Mouse (Mus musculus) thymus, postnatal 36 days (tissue): Measurements from ENCODE around the gene Atp8a2.

Source experiments
- DNase-seq, 2 experiments: peaks; one replicate each; pipeline ENCODE4 v3.0.0; 2022; ENCODE audit warnings: mixed read lengths in 2 of 2

Atp8a2 gene

DNA sequence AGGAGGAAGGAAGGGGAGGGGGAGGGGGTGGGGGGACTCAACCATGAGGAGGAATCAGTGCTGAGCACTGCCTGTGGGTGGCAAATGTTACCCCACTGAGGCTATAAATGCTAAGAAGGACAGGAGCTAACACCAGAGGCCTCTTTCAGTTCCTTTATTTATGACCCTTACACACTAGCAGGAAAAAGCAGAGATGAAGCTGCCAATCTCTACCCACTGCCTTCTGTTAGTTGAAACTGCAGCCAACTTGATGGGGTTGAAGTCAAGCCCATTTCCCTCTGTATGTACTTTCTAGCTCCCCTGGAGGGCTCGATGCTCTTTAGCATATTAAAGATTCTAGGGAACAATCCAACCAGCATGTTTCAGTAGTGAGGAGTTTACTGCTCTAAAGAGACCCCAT is 303.0 kb downstream of the Atp8a2 start:
- no peak for DNase-seq

DNA sequence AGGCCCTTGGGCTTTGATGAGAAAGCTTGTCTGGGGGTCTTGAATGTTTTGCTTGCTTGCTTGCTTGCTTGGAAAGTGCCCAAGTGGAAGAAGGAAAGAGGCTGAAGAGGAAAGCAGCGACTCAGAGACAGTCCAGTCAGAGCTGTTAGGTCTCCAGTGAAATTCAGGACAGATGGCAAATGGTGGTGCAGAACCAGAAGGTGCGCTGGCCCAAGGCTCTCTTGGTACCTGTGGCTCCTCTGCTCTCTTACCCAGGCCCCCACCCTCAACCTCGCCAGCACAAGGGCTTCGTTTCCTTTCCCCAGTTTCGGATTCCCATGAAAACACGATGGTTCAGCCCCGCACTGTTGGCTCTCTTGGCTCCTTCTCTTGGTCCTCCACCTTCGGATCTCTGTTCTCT is 304.9 kb downstream of the Atp8a2 start:
- no peak for DNase-seq

DNA sequence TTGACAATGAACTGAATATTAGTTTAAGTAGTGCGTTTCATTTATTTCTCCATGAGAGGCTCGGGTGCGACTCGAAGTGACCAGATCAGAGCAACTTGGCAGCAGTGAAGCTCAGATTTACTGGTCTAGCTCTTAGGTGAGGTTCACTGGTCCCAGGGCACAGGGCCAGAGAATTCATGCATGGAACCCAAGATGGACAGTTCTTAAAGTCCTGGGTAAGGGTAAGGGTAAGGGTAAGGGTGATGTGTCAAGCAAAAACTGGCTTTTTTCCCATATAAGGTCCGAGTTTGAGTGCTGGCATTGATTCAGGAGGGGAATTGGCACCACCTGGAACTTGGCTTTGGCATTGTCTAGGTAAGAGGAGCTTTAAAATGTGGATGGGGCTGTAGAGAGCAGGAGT is 305.5 kb downstream of the Atp8a2 start:
- DNase-seq = no peak

DNA sequence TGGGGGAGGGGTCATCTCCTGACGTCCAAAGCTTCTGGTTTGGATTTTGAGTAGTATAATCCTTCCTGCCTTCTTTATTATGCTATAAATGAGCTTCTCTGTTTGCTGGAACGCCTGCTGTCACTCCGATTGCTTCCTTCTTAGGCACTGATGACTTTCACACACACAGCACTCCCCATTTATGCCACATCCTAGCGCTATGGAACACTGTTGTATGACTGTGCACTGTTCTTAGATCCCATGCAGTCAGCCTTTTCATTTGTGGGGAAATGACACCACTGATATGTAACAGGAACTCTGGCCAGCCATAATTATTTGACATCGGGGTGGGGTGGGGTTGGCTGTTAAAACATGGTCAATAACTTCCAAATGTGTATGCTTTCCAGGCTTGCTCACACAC is 306.2 kb downstream of the Atp8a2 start:
- no peak for DNase-seq

DNA sequence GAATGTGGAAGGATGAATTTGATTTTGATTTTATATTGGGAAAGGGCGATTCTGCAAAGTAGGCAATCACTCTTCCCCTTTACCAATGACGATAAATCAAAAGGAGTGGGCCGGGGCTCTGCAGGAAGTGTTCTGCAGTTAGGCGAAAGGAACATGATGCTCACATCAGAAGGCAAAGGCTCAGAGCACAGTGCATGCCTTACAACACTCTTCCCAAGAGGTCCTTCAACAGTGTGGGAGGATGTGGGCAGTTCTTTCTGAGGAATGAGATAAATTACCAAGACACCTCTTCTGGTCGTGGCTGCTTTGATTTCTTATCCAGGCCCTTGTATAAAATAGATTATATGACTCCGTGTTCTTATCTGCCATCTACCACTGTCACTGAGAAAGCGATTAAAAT is 306.9 kb downstream of the Atp8a2 start:
- no peak for DNase-seq

DNA sequence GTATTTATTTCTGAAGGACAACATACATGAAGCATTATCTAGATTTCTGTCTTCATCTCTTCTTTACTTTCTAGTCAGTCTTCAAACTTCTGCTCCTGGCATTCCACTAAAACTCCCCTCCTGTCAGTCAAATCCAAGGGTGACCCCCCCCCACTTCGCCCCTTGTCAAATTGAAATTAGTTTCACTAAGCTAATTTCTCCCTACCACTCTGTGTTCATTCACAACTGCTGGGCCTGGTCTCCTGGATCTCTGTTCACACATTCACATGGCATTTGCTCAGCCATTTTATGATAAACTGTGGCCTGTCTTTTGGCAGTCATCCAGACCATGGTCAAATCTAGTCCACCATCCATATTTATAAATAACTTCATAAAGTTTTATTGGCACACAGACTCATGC is 308.5 kb downstream of the Atp8a2 start:
- no peak for DNase-seq

DNA sequence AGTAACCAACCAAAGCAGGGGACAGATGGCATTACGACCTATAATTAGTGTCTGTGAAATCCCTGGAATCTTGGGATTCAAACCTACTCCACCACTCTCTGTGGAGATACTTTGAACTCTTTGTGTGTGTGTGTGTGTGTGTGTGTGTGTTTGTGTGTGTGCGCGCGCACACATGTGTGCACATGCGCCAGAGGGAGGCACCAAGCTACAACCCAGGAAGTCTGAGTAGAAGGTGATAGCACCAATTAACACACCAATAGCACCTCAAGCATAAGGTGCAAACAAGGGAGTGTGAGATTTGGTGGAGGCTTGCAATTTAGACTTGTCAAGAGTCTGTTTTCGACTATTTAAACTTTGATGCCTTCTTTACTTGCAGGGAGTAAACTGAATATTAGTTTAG is 308.9 kb downstream of the Atp8a2 start:
- no peak for DNase-seq

DNA sequence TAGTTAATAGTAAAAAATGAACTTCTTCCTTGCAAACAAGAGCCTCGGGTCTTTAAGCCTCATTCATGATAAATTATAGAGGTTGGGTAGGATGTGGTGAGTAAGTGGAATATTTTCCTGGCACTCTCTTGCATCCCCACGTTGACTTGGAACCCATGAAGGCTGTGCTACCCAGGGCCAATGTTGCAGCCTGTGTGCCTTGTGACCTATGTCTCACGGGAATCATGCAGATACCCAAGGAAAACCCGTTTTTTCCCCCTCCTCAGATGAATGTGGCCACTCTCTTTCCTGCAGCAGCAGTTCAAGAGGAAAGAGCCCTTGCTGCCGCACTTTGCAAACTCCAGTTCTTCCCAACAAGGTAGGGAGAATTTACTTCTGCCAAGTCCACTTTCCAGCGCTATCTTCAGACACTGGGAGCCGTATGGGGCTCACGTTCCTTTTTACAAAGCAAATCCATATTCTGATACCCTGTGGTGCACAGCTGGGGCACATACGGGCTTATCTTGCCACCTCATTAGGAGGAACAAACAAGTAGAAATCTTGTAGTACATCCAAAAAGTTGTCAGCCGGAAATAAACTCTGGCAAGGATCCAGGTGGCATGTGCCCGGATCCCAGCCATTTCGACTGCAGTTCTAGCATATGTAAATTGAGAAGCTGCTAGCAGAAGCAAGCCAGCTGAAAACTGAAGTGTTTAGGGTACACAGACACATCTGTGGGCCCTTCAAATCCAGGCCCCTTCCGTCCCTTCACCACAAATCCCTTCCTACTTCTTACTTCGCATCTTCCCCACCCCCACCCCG is 309.7 kb downstream of the Atp8a2 start:
- DNase-seq = no peak

DNA sequence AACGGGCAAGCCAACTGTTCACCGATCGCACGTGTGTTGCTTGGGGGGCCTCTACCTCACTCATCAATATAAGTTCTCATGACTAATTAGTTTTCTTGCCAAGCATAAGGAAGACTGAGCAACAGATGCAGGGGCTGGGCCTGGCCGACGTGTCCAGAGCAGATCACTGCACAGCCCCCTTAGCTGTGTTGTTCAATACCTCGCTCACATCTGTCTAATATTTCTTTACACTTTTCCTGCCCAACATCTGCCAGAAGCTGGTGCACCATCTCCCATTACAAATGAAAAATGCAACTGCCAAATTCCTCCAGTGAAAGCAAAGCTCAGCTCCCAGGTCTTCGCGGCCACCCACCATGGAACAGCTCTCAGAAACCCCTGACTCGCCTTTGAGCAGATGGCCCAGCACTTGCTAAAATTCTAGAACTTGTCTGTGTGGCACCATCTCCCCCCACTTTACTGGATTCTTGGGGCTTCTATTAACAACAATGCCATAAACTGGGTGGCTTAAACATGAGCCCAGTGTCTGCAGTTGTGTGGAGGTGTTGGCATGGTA is 313.4 kb downstream of the Atp8a2 start:
- DNase-seq = no peak

DNA sequence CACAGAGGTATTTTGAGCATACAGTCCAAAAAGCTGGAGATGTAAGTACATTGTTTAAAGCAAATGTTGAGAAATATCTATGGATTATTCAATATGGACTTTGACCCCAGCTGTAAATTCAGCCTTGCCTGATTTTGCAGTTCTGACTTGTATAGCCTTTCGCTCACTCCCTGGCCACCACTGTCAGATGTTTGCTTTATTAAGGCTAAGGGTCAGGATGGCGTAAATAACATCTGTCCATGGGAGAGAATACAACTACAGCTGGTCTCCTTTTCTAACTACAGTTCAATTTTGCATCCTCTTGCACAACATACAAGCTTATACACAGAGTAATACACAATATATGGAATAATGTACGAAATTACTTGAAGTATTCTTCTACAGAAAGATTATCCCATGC is 316.1 kb downstream of the Atp8a2 start:
- no peak for DNase-seq

DNA sequence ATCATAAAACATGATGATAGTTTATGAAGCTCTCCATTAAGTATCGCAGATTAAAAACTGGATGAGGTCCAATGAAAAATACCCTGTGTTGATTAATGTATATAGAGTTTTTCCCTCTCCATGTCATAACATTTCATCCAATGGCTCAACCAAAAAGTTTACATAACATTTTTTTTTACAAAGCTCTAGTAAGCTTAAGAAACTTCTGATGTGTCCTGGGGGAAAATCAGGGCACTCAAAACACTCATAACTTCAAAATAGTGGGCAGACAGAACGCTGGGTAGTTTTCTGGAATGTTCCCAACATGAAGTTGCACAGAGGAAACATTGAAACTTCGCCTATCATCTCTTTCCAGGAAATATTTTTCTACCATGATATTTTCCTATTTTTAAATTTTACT is 318.7 kb downstream of the Atp8a2 start:
- DNase-seq = no peak

DNA sequence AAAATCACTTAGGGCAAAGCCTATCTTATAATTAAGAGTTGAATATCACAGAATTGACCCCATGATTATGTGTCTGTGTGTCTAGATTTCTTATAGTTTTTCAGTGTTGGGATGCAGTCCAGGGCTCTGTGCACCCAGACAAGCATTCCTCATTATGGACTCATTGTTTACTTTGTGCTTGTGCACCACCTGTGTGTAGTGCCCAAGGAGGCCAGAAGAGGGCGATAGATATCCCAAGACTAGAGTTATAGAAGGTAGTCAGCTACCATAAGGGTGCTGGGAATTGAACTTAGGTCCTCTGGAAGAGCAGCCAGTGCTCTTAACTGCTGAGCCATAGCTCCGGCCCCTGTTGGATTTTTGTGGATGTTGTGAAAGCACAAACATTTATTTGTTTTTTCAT is 320.5 kb downstream of the Atp8a2 start:
- DNase-seq = no peak

DNA sequence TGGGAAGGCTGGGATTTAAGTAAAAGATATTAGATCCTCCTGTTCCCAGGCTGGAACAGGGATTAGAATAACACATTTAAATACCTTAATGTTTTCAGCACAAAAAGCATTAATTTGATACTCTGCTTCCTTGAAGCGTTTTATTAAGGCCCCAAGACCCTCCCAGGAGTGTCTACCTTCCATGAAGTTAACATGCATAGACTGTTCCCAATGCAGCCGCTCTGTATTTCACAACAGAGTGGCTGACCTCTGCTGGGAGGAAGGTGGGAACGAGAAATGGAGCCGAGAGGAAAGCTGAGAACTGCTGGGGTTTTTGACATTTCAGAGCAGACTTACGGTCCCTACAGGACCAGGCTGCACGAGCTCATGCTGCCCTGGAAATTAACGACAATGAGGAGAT is 328.6 kb downstream of the Atp8a2 start:
- no peak for DNase-seq

DNA sequence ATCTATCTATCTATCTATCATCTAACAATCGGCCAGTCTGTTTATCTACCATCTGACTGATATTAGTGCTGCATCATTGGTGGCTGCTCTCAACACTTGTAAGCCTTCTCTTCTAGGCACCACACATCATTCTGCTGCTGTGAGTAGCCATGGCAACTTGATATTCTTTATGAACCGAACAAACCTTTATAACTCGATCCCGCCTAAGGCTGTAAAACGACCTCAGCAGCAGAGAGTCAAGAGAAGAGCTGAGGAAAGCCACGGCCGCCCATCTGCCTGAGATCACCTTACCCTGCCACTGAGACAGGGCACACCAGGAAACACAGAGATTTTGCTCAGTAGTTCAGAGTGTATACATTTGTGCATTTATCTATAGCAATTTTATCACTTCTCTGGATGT is 329.2 kb downstream of the Atp8a2 start:
- DNase-seq = no peak

DNA sequence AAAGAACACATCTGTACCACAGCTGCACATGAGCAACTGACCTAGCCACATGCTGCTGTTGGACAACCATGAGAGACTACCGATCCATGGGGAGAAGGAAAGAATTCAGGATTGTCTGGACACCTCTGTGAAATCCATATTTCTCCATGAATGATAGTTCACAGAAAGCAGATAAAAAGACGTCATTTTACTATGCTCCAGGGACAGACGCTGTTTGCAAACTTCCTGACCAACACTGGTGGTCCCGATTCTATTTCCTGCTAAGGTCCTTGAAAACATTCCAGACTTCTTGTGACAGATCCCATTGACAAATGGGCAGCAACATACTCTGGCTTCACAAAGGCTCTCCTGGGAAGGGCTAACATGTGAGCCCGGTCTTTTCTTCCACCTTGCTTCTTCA is 331.0 kb downstream of the Atp8a2 start:
- DNase-seq = no peak

DNA sequence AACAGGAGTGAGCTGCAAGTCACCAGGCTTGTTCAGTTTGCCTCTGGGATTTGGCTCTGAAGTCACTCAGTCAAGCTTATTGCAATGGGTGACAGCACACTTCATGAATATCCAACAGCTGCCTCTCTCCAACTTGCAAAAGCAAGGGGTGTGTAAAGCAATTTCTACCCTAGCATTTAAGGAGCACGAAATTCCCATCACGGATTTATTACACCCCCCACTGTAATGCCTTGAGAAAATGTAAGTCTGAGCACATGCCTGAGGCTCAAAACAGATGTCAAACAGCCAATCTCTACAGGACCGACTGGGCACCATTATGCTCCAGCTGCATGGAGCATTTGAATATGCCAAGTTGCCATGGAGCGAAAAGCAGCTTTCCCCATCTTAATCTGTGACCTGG is 334.6 kb downstream of the Atp8a2 start:
- DNase-seq = no peak

DNA sequence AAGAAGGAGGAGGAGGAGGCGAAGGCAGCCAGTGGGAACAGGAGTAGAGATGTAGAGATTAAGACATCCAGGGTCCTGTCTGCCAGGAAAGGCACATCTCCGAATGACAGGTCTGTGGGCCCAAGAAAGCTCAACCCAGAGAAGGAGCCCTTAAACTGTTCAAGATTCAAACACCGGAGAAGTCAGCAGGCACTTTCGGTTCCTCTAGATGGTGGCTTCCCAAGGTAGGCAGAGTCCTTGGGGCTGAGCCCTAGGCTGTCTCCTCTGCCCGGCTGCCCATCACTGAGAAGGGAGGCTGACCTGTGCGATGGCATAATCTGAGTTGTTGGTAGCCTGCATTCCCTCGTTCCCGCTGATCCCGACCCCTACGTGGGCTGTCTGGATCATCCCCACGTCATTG is 337.1 kb downstream of the Atp8a2 start:
- DNase-seq = no peak

DNA sequence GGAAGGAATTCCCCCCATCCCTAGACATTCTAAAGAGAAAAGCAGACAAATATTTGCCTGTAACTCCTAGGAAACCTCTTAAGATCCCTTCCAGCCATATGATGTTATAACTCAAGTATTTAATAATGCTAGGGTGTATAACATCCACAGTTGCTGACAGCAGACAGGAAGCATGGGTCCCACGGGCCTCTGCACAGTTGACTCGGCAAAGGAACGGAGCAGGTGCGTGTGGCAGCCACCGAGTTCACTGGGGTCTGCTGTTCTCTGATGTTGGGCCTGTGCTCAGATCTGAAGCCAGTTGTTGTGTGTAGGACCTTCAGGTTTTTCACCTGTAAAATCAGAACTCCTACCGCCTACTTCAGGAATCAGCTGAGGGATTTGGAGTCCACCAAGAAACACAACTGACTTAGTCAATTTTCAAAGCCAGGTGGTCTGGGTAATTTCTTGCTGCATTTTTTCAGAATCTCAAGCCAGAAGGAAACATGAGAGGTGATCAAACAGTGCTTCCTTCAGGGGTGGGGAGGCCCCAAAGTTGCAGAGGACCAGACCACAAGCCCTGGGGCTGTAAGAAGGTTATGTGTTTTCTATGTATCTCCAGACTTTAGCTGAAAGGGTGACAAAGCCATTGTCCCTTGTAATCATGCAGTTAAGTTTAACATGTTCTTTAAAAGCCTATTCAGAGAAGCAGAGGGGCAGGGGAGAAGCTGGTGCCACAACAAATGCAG is 338.3 kb downstream of the Atp8a2 start:
- DNase-seq = peak; percentile 59 to 81

DNA sequence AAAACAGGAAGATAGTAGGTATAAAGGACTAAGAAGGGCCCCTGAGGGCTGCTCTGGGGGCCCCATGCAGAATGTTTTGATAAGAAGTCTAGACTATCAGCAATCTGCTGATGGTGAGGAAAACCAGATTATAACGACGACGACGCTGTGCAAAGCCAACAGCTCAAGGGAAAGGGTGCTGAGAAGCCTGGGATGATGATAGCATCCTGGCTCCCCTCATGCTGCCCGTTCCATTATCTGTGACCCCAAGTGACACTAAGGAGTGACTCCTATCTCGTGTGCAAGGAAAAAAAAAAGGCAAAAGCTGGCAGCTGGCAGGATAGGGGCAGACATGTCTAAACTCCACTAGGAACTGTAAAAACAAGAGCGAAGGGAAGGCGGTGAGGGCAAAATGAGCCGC is 343.8 kb downstream of the Atp8a2 start:
- DNase-seq = no peak

DNA sequence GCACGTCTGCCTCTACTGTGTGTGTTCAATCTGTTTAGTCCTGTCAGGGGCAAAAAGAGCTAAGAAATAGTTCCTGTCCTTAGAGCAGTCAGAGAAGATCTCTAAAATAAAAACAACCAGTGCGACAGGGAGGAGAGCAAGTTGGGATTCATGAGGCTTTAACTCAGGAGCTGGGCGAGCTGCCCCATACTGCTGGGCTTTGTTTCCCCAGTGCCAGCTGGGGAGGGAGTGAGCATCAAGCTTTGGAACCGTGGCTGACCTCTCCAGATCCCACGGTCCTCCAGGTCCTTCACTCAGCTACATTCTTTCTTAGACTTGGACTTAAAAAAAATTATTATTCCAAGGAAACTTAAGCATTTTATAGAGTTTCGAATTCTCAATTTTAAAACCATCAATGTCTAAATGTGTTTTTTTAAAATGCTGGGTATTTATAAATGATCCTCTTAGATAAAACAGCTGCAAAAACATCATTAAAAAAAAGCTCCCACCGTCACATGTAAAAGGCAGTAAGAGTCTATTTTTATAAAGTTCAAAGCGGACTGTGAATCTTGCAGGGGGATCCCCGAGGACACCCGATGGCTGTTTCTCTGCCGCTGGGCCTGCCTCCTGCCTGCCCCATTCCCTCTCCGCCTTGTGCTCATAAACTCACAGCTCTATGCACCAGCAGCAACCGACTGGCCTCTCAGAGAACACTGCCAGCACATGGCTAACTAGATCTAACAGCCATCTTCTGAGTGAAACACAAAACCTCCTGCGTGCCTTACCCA is 350.2 kb downstream of the Atp8a2 start:
- DNase-seq = no peak

DNA sequence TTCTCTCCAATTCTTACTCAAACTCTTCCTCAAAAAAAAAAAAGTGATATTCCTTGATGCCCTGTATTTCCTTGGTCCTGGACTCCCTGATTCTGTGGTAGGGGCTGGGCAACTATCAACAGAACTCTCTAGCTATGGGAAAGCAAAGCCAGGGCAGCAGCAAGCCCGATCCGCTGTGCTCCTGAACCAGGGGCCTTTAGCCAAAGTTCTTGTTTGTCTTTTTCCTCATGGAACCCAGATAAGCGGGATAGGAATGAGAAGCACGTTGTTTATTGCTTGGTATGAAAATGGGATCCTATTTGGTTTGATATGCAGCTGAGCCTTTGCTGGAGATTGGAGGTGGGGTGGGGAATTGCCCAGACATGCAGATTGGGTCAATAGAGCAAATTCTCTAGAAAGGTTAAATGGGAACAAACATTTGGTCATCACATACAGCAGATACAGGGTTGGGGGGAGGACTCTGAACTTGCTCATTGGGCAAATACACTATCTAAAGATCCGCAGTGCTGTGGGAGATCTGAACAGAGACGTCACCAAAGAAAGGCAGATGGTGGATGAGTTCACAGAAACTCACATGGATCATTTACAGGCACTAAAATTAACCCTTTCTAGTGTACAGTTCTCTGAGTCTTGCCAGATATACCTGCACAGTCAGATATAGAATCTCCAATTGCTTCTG is 353.6 kb downstream of the Atp8a2 start:
- no peak for DNase-seq

DNA sequence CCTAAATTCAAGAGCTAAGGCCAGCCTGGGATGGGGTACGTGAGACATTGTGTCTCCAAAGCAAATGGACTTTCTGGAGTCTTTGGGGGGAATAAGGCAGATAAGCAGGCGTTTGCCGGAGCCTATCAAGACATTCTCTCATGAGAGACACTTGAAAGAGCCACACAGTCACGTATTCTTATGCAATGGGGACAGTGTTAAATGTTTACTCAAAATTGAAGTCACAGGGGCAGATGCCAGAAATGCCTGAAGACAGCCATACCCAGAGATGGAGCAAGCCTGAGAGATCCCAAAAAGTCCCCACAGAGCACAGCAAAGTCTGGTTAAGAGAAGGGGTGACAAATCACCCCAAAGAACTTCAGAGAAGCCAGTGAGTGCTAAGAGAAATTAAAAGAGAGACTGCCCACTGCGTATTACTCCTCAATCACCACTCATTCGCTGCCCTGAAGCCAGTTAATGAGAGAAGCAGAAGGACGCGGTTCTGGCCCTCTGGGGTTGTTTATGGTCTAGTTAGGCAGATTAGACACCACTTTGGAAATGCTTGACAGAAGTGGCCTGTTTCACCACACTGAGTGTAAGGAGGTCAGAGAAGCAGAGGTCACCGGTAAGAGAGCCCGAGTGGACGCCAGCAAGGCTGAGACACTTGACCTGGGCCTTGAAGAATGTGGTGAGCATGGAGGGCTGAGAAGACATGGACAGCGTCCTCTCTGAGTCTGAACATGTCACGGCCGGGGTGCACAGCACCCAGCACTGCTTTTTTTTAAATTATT is 356.8 kb downstream of the Atp8a2 start:
- DNase-seq = no peak
